Mouse (Mus musculus): ENCODE measurements around the gene Acads.
A peak's percentile ranks its signal among the peaks of the same experiment; 100 is the strongest.
"Not testable (repeated sequence)": the region's sequence is repeated elsewhere in the genome, so short reads cannot be mapped to it uniquely, and the experiment has no call there.

Acads gene

DNA sequence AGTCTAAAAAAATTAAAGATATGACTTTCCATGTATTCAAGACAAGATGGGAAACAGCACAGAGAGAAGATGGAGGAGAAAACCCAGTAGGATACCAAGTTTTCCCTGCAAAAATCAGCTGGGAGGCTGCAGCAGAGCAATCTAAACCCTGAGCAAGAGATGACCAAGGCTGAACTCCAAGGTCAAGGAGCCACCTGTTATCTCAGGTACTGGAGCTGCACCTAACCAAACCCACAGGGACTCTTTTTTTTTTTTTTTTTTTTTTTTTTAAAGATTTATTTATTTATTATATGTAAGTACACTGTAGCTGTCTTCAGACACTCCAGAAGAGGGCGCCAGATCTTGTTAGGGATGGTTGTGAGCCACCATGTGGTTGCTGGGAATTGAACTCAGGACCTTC, 29.7 kb upstream of the Acads start:
- DNase-seq: not testable (repeated sequence)

DNA sequence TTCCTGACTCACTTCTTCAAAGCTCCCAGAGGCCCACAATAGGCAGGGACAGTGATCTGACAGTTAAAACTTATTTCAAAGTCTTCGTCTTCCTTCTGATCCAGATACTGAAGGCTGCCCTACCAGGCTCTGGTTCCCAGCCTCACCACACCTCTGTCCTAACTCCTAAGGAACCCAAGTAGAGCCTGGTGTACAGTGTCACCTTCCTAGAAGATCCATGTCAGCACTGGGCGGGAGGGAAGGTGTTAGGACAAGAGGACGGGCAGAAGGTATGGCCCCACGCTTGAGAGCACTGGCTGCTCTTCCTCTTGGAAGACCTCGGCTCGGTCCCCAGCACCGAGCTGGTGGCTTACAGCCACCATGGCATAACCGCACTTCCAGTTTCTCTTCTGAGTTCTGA, 29.2 kb upstream of the Acads start:
- no peak for DNase-seq

DNA sequence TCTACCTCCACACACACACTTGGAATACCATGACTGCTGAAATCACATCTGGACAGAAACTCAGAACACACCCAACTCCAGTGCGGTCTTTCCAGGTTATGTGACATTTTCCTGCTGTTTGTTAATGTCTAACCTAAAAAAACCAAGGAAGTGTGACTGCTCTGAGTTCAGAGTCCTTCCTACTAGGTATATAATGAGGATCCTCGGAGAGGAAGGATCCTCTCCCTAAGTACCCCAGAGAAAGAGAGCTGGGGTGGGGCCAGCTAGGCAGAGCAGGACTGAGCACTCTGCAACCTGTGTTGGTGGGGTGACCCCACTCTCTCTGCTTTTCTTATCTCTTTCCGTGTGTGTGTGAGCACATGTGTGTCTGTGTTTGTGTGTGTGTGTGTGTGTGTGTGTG, 28.2 kb upstream of the Acads start:
- no peak for DNase-seq

DNA sequence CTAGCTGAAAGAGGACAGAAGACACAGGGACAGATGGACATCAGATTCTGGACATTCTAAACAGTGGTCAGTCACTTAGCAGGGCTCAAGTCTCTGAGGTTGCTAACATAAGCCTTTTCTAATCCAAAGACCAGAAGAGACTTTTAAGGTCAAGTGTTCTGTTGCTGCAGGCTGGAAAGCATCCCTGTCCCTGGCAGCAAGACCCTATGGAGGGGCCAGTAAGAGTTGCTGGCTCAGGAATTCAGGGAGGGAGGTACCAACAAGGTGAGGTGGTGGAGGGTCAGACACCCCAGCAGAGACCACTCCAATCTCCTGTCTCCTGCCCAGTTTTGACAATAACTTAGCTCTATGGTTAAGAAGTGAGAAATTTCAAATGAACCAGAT, 27.6 kb upstream of the Acads start:
- DNase-seq: no peak

DNA sequence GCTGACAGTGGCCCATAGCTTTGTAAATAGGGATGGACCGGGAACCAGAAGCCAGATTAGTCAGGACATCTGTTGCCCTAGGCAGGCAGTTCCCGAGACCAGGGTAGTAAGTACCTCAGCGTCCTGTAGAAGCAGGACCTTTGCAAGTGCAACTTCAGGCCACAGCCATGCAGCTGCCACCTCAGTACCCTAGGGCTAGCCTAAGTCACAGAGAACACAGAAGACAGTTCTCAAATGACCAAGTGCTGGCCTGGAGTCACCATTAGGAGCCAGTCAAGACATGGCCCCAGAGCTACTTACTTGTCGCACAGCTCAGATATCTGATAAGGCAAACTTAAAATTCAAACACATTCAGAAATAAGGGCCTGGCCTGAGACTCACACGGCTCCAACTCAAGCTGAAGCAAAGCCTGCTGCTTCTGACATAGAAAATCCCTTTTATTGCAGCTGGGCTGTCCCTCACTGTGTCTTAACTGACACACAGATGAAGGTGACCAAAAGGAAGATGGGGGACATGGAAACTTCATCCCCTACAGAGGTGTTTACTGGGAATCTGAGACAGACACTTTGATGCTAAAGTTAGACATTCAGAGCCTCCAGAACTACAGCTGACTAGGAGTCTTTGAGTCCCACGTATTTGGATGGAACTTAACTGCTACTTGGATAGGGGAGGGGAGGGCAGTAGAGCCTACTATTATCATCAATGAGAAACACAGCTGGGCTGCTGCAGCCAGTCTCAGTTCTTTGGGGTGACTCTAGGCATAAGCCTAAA, 27.0 kb upstream of the Acads start:
- DNase-seq: no peak

DNA sequence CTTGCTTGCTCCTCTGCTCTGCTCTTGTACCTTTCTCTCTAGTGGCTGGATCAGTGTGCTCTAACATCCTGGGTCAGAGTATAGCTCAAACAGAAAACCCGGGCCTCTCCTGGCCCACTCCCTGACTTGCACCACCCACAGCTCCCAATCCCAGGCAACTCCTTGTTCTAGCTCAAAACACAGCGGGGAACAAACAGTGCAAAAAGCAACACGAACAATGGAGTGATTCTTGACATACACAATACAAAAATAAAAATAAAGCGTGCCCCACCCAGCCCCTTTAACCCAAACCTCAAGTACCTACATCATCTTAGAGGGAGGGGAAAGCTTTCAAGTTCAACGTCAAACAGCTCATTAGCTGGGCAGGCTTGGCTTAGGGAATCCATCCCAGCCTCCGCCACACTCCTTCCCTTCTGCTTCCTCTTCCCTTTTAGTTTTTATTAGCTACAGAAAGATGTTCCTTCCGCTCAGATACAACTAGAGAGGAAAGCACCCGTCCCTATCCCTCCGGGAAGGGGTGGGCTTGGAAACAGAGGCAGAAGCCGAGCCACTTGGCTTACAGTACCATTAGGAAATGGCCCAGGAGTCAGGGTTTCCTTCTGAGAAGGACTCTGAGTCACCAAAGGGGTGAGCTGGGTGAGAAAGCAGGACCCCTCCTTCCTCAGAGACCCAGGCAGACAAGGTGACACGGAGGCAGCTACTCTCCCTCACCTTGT, 26.3 kb upstream of the Acads start:
- DNase-seq: no peak

DNA sequence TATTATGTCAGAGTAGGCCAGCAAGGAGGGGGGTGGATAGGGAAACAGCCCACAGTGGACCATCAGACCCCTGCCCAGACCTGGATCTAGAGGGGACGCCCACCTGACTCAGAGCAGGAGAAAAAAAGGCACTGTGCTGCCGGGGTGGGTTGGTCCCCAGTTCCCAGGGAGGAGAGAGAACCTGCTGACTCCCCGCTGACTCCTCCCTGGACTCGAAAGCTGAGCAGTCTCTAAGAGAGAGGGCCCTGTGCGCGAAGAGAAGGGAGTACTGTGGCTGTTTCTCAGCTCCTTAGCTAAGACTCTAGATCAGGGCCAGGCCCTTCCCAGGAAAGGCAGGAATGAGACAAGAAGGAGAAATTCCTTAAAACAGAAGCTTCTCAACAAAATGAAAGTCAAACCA, 25.3 kb upstream of the Acads start:
- no peak for DNase-seq

DNA sequence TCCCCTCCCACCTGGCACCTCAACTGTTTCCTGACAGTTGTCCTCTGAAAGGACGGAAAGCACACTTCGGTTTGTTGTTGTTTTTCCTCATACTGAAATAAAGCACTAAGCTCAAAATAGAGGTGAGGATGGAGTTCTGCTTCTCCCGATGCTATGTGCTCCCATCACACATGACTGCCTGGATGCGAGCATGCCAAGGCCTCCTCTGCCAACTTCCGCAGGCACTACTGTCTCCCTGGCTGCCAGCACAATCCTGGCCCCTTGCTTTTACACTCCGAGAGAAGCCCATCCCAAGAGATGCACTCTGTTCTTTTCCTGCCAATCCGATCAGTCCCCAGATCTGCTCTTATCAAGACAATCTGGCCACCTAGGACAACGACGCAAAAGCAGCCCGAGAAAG, 24.4 kb upstream of the Acads start:
- peak; percentile 50 for DNase-seq

DNA sequence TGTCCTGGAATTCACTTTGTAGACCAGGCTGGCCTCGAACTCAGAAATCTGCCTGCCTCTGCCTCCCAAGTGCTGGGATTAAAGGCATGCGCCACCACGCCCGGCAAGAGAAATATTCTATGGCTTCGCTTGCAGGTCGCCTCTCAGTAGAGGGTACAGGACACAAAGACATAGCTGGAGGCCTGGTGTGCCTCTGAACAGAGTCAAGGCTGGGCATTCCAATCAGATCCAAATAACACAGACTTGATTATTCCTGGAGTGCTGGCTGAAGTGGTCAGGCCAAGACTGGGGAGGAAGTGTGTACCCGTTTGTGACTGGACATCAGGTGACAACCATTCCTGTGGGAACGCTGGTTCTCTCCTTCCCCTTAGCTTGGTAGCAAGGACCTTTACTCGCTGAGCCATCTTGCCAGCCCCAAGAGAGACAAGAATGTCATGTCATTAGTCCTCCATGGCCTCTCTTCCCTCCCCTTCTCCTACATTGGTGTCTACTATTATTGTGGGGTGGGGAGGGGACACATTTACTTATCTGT, 23.1 kb upstream of the Acads start:
- no peak for DNase-seq

DNA sequence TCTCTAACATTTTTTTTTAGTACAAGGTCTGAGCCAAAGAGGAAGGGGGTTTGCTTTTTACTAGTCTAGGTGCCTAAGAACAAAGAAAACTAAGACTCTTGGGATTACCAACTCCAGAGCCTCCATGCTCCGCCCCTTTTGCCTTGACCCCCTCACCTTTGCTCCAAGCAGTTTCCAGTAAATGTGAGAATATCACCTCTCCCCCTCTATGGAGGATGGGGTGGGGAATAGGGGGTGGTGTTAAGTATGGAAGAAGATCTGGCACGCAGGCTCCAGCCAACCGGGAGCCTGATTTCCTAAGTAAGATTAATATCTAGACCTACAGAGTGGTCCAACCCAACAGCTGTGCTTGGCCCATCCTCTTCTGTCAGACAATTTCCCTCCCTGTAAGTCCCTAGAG, 21.6 kb upstream of the Acads start:
- no peak for DNase-seq

DNA sequence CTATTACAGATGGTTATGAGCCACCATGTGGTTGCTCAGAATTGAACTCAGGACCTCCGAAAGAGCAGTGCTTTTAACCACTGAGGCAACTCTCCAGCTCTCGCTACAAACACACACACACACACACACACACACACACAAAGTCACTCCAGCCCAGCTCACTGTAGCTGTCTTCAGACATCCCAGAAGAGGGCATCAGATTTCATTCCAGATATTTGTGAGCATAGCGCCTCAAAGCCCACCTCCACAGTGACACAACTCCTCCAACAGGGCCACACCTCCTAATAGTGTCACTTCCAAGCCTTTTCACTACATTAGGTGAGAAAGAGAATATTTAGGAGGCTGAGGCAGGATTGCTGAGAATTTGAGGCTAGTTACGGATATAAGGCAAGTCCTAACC, 20.0 kb upstream of the Acads start:
- DNase-seq: no peak

DNA sequence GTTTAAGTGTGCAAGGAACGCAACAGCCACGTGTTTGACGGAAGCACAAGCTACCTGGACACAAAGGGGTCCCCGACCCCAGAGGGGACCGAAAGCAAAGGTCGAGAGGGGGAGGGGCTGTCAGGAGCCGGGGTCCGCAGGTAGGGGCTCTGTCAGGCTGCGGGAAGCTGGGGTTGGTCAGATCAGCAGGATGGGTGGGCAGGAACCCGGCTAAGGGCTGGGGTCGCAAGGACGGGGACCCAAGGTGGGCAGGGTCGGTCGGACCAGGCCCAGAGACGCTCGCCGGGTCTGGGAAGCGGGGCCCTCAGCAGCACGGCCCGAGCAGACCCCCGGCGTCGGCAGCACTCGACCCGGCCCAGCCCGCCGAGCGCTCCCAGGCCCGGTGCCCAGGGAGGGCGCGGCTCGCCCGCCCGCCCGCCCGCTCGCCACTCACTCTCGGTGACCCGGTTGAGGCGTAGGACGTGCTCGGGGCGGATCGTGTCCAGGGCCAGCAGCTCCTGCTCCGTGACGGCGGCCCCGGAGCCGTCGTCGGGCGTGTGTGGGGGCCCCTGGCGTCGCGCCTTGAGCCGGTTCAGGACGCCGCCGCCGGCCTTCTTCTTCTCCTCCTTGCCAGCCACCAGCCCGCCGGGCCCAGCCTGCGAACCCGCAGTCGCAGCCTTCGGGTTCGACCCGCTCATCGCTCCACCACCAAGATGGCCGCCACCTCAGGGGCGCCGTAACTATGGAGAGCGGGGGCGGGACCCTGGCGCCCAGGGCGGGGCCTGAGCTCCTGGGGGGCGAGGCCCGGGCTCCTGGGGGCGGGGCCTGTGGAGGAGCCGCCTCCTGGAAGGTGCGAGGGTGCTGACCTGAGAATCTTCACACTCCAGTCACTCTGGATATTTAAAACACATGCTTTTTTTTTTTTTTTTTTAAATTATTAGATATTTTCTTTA, 15.4 kb upstream of the Acads start, which contains the start of gene Unc119b:
Unc119b (minus strand) TSS at position 742 of the 932 bp plus-strand sequence.
- peak; percentile 90 for DNase-seq

DNA sequence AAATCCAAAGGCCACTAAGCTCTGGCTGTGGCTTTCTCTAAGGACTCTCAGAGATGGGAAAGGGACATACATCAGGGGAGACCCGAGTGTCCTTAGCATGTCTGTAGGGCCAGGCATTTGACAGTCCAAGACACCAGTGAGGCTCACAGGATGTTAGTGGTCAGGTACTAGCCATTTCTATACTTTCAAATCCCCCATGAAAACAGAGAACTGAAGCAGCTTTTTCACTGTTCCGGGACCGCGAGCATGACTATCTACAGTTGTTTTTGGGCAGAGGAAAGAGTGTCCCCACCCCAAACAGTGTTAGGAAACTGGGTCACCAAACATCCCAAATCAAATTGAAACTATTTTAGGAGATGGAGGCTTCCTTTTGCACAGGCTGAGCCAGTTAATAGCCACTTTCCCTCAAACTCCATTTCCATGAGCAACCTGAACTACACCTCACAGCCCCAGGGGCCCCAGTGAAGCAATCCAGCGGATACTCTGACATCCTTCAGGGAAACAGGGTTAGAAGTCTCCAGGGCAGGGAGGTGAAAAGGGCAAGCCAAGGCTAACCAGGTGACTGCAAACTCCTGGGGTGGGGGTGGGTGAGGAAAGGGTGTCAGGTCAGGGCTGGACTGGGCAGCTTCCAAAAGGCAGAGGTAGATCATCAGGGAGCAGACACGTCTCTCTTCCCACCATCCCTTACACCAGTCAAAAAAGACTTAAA, 14.4 kb upstream of the Acads start:
- no peak for DNase-seq

DNA sequence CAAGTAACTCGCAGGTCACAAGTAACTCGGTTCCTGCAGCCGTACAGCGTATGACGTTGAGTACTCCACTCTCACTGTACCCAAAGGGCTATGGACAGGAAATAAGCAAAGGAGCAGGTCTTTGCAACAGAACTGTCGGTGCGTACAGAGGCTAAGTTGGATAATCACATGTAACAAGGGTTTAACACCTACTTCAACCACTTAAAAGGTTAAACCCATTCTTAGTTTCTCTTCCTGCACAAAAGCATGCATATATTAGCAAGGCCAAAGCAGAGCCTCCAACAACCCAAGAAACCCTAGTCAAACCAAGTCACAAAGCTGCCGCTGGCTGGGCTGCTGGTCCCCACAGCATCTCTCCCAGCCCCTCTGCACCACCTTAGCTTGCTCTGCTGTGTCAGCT, 13.3 kb upstream of the Acads start:
- DNase-seq: no peak

DNA sequence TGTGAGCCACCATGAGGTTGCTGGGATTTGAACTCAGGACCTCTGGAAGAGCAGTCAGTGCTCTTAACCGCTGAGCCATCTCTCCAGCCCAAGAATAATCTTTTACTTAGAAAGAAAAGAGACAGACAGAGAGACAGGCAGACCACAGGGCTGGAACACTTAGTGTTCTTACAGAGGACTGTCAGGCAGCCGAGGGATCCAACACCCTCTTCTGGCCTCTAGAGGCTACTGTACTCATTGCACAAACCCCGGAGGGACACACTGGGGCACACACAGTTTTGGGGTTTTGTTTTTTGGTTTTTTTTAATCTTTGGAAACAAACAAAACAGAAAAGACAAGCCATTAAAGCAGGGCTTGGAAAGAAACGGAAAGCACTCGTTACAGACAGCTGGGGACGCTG, 10.2 kb upstream of the Acads start:
- DNase-seq: no peak

DNA sequence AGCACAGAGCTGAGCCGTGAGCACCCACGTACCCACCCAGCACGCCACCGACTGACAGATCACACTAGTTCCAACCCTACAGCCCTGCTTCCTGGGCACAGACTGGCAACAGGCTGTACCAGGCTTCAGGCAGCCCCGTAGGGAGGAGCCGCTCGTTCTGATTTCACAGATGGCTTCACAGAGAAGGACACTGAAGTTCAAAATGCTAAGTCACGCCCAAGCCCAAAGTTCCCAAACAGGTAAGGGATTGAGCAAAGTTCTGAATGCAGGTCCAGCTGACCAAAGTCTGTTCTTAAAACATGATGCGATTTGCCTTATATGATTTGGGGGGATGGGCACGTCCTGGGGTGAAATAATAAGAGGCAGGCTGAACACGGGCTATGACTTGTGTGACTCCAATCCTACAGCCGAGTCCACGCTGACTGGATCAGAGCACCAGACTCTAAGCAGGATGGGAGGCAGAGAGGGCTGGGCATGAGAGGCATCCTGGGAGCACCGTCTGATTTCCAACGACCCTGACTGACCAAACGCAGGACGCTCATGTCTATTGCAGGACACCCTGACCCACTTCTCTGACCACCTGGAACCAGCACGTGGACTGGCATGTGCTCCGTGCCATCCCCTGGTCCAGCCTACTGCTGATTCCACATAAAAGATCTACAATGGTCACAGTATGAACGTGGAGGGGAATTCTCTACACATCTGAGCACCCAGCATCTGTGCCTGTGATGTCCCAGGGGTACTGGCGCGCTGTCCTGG, 8.5 kb upstream of the Acads start:
- DNase-seq: peak; percentile 58

DNA sequence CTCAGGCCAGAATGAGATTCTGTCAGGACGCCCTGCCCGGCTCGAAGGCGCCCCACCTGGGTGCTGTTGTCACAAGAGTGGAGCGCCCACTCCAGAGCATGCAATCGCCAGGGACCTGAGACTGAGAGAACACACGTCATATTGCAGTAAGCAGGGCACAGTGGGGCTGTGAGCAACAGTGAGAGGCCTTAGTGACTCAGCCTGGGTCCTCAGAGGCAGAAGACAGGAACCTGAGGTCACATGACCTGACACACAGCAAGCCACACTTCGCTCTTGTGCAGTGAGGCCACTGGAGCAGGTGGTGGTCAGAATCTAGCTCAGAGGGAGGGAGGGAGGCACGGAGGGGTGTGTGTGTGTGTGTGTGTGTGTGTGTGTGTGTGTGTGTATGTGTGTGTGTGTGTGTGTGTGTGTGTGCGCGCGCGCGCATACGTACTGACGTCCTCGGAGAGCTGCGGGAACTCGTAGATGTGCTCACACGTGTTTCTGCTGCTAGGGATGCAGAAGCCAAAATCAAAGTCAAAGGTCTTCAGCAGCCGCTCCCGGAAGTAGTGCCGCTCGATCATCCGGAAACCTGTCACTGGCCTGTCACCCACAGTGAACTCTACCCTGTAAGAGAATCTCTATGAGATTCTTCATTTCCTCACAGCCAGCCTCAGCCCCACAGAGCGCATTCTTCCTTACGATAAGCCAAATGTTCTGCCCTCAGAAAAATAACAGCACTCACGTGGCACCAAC, 7.6 kb upstream of the Acads start:
- DNase-seq: peak; percentile 45

DNA sequence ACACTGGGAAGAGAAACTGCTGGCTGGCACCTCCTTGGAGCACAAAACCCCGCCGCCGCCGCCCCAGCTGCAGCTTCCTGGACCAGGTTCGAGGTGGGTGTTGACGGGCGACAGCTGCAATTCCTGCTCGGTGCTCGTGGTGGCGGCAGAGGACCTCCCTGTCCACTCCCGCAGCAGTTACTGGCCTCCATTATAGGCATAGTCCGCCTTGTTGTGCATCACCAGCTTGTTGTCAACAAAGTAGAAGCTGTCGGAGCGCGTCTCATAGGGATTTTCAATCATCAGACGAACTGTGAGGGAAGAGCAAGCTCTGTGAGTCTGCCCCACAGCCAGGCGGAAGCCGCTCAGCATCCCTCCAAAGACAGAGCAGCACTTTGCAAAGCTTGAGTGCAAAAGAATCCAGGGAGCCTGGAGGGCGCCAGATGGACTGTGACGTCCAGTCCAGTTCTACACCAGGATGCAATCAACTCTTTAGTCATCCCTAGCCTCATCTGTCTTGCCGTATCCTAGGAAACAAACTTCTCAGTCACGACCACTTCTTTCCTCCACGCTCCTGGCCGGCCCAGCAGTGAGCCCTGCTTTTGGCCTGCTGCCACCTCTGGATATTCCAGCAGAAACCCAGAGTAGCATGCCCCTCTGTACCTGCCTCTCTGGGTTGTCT, 6.2 kb upstream of the Acads start:
- peak; percentile 90 for DNase-seq

DNA sequence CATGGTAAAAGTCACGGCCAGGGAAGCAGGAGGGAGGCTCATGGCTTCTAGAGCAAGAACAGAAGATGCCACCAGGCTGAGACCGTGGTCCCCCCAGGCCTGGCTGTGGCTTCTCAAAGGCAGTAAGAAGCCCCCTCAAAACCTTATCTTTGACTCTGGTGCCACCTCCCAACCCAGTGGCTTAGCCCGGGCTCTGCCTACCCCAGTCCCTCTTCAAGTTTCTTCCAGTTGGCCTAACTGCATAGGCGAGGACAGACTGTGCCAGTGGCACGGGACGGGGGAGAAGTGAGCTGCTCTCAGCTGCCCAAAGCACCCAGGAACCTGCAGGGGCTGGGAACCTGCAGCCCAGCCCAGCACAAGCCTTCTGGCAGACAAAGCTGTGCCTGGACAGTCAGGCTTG, 5.5 kb upstream of the Acads start:
- no peak for DNase-seq

DNA sequence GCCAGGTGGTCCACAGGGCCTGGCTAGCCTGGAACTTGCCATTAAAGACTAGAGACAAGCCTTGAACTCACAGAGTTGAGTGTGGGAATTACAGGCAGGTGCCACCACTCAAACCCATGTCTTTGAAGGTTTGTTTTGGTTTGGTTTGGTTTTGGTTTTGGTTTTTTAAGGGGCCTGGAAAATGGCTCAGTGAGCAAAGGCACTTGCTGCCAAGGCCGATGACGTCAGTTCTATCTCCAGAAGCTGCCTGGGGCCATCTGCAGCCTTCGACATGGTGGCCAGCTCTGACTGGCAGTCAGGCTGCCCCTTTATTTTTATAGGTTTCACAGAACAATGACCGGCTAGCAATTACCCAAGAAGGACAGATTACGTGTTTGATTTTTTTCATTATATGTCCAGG, 1.8 kb upstream of the Acads start:
- peak; percentile 75 for DNase-seq

DNA sequence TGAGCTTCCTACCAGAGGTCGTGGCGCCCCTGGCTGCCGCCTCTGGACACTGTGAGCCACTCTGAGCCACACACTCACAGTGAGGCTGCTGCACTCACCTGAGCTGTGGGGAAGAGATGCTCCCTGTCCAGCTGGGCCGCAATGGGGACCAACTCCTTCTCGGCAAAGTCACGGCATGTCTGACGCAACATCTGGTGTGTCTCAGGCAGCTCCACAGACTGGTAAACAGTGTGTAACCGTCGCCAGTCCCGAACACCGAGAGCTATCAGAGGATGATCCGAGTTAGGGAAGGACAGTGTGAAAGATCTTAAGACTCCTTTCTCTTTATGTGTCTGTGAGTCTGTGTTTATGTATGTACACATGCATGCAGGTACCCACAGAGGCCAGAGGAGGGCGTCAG, 1.7 kb downstream of the Acads start:
- no peak for DNase-seq
